Mouse (Mus musculus): ENCODE results near the gene E2f4.

GRCm38 (mm10) chr8:105336373-105337130 is 39.1 kb downstream of the E2f4 start:
- no peak for TF ChIP-seq POLR2A (IDR thresholded peaks at IDR 0.05; ENCODE audit: low read depth, low read length)
- no peak for TF ChIP-seq UBTF (IDR thresholded peaks at IDR 0.05; ENCODE audit: low read depth, low read length)
- TF ChIP-seq CTCF (conservative IDR thresholded peaks at IDR 0.05 in 1 of 2, IDR thresholded peaks at IDR 0.05 in 1 of 2; ENCODE audit: low read depth in 2 of 2, low read length in 2 of 2) = no peak
- no peak for TF ChIP-seq E2F4 (IDR thresholded peaks at IDR 0.05; ENCODE audit: insufficient replicate concordance, low read depth, low read length)
- no peak for TF ChIP-seq JUN (IDR thresholded peaks at IDR 0.05; ENCODE audit: insufficient read depth, low read depth, low read length)
- no peak for TF ChIP-seq ZNF384 (IDR thresholded peaks at IDR 0.05; ENCODE audit: low read depth, low read length)
- TF ChIP-seq TCF12 (IDR thresholded peaks at IDR 0.05; ENCODE audit: low read depth, low read length) = no peak
- no peak for TF ChIP-seq POLR2AphosphoS2 (IDR thresholded peaks at IDR 0.05; ENCODE audit: low read depth, low read length)
- no peak for TF ChIP-seq SMC3 (IDR thresholded peaks at IDR 0.05; ENCODE audit: low read depth, low read length)
- TF ChIP-seq RAD21 (IDR thresholded peaks at IDR 0.05; ENCODE audit: low read depth, low read length) = no peak
- TF ChIP-seq MAFK (IDR thresholded peaks at IDR 0.05; ENCODE audit: insufficient replicate concordance, low read length) = no peak
- TF ChIP-seq ZC3H11A (IDR thresholded peaks at IDR 0.05; ENCODE audit: low read depth, low read length) = no peak
- TF ChIP-seq NRF1 (IDR thresholded peaks at IDR 0.05; ENCODE audit: low read depth, low read length) = no peak
- no peak for TF ChIP-seq CHD2 (IDR thresholded peaks at IDR 0.05; ENCODE audit: low read length)

Data from CH12.LX (cell line).